Mouse (Mus musculus) gastrocnemius, adult 18-20 months (tissue): ENCODE data around the gene Mgmt. TPM values are rescaled to one million over a fixed set of nuclear protein-coding genes. Genes with fewer than 3 reads are reported as not detected.

Experiments used
- DNase-seq: peaks from one replicate; pipeline ENCODE4 v3.0.0; 2021; ENCODE audit warnings: low spot score
- total RNA-seq, 2 experiments: library from RNA; stranded (reverse); gene quantifications; 2 replicates each; pipeline ENCODE4 v1.2.3; 2021

Gene Mgmt
- total RNA-seq, 2 experiments from 2014 or later: 3.5 to 3.7 TPM

DNA sequence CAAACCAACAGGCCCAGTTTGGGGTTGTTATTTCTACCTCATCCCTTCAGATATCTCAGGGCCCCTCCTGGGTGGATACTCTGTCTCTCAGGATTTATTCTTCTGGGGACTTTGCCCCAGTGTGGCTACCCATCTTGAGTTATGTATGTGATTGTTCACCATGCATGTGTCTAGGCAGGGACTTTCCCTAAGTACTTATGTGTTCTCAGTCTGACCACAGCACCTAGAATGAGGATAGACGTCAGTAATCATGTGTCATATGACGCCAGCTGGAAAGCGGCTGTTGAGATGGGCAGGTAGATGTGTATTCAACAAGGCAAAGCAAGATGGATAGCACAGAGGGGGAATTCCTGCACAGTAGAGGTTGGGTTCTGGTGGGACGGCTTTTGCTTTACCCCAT lies 217.7 kb downstream of the Mgmt start:
- DNase-seq: no peak

DNA sequence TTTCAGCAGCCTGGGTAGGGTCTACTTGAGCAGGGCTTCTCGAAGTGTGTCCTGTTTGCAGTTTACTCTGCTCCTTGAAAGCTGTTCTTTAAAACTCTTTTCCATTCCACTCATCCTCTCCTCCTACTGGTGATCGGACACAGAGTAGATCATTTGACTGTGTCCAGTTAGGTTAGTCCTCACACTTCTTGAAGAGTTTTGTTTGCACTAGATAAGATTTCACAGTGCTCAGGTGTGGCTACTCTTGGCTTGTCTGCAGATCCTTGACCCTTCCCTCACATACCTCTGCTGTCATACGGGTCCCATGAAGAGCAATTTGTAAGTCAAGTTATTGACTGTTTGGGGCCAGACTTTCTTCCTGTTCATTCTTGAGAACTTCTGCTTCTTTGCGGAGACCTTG lies 221.8 kb downstream of the Mgmt start:
- no peak for DNase-seq

DNA sequence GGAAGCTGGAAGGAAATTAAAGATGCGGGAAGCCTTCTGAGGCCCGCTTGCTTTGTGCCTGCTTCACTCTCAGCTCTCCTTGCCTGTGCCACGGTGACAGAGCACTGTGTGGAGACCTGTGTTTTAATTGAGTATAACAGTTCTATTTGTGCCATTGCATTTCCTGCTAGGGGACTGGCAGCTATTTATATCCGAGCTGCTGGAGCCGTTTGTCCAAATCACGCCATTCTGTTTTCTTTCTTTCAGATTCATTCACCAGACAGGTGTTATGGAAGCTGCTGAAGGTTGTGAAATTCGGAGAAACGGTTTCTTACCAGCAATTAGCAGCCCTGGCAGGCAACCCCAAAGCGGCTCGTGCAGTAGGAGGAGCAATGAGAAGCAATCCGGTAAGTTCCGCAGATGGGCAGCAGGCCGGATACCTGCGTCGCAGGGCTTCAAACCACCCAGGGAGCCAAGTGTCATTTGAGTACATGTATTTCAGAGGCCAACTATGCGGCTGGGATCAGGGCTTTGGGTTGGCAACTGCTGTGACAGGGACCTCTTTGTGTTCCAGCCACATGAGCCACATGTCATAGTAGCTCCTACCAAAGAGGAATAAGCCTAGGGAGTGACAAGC lies 226.9 kb downstream of the Mgmt start:
- DNase-seq: peak; percentile 26

DNA sequence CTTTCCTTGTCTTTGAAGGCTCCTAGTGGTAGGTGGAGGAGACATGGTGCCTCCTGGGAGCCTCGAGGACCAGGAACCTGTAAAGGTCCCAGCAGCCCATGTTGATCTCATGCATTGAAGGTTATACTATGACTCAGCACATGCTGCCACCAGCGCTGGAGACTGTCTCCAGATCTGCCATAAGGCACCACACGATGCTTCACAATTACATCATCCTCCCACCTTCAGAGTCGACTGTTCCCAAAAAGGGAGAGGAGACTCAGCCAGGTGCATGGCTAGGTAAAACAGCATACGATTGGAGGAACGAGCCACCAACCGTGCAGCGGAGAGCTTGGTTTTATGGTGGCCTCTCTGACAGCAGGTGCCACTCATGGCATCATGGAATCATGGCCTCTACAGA lies 234.3 kb downstream of the Mgmt start:
- no peak for DNase-seq

DNA sequence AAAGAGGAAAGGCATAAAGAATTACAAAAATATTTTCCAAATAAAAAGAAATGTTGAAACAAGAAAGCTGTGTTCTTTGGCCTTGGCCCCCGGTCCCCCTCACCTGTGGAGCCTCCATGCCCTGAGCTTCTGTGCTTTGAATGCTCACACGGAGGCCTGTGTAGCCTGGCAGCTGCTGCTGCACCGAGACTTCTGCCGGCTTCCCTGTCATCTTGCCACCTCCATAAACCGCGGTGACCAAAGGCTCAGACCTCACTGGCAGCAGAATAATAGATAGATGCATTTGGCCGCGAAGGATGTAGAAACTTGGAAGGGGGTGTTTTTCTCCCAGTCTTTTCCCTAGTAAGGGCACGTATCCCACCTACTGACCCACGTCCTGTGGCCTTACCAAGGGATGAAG lies 235.8 kb downstream of the Mgmt start:
- DNase-seq: no peak

DNA sequence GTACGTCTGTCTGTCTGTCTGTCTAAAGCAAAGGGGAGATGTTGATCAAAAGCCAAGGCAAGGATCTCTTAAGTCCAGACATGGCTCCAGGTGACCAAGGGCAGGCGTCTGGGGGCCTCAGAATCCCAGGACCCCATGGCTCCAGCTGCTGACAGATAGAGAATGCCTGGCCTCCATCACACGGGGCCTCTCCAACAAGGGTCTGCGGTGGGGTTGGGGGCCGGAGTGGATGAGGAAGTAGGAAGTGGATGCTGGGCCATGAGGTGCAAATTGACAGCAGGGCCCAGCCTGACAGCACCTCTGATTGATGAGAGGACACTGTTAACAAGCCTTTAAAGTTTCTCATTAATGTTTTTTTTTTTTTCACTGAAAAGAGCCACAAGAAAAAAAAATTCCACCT lies 237.5 kb downstream of the Mgmt start:
- DNase-seq: no peak

DNA sequence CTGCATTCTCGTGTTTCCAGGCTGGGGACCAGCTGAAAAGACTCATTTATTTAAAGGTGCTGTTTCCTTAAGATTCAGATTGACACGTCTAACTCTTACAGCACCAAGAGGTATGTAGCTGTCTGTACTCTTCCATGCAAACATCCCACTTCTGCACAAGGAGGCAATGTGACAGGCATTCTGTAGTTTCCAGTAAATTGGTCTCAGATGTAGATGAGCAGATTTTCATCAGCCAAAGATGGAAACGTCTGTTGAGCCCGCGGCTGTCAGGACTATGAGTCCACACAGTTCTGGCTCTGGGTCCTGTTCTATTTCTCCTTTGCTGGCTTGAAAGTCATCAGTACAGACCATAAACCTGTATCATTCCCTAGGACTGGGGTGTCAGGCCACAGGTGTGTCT lies 243.7 kb downstream of the Mgmt start:
- no peak for DNase-seq

DNA sequence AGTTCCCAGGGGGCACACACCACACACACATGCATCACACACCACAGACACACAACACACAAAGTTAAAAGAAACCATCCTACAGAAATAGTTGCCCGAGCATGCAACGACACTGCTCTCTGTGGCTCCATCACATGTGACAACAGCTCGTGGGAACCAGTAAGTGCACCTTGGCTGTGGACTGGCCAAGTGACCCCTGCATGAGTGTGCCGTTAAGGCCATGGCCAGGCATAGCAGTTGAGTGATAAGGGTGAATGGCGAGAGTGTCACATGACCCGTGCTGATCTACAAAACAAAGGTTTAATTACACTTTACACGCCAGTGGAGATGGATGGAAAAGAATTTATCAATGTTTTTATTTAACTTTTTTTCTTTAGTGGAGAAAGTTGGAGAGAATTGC lies 245.9 kb downstream of the Mgmt start:
- no peak for DNase-seq

DNA sequence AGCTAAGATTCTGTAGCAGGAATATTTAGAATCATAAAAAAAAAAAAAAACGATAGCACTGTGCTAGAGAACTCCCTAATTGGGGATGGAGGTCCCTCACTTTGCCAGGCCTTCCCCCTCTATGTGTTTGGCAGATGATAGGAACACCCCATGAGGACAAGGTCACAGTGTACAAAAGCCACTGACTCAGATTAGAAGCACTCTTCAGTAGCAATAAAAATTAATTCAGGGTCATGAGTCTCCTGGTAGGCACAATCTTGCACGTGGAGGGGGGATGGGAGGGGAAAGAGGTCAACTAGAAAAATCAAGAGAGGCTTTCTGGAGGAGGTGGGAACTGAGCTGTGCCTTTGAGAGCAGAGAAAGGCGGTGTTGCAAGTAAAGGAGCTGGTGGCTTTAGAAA lies 247.0 kb downstream of the Mgmt start:
- DNase-seq: no peak

DNA sequence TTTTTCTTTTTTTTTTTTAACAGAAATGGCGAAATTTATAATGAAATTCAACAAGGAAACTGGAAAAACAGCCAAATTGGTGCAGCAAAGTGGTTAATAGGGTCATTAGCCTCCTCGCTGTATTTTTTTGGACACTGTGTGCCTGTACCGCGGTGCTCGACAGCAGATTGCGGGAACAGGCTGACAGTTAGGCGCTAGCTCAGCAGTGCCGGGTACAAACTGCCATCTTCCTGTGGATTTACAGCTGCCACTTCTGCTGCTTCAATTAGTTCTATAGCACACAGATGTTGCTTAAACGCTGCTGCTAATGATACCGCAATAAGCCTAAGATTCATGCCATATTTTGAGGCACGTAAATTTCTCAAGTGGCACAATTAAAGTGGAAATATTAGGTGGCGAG lies 252.7 kb downstream of the Mgmt start:
- no peak for DNase-seq

DNA sequence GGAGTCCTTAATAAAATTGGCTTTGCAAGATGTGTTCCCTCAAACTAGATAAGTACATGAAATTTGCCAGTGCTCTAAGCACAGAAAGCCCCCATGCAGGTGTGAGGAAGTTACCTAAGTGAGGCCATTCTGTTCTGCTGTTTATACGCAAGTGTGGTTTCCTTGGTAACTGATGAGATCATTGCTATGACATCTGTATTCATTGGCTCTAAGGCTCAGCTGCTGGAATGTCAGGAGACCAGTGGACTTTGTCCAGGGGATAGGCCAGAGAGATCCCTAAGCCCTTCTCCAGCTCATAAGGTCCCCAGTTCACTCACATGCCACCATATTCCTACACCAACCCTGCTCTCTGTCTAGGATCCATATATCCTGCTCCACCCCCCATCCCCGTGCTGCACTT lies 257.4 kb downstream of the Mgmt start:
- DNase-seq: no peak

DNA sequence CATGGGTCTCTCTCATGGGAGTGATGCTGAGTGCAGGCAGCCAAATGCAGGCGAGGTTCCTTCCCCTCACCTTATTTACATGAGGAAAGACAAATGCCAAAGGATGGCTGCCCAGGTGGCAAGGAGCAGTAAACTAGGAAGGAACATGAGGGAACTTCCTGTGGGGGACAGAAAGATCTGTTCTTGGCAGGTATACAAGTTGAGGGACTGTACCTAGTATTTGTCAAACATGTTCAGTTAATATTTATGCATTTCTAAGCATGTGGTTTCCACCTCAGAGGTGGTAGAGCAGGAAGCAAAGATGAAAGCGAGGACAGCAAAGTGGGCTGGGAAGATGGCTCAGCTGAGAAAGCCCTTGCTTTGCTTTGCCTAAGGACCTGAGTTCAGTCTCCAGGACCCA lies 260.2 kb downstream of the Mgmt start:
- no peak for DNase-seq

DNA sequence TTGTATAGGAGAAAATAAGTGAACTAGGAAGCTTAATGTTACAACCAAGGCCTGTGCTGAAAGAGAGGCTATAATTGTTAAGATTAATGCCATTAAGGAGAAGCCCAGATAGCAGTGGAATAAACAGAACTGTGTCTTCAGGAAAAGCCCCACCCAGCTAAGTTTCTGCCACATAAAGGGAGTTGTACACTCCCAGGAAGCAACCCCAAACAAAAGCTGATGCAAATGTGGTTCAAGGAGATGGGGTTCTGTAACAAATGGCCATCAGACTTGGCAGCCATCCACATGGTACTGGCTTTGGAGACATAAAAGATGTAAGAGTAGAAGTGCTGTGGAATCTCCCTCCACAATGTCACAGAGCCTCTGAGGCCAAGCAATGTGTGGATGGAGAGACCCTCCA lies 264.7 kb downstream of the Mgmt start:
- no peak for DNase-seq

DNA sequence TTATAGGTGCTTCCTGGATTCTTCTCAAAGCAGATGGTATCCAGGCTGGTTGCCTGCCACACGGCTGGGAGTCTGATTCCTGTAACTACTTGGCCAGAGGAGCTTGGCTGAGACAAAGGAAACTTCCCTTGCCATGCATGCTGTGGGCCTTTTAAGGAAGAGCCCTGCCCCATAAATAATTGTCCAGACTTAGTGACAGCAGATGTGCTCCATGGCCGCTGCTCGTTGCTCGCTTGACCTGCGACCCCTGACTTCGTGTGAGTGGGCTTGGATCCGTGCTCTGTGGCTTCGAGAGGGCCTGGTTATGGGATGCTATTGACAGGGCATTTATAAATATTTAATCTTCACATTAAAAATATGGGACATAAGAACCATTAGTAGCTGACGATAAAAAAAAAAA lies 277.9 kb downstream of the Mgmt start:
- no peak for DNase-seq
